Mouse (Mus musculus): ENCODE data around the gene Bmp3.

Gene Bmp3

DNA sequence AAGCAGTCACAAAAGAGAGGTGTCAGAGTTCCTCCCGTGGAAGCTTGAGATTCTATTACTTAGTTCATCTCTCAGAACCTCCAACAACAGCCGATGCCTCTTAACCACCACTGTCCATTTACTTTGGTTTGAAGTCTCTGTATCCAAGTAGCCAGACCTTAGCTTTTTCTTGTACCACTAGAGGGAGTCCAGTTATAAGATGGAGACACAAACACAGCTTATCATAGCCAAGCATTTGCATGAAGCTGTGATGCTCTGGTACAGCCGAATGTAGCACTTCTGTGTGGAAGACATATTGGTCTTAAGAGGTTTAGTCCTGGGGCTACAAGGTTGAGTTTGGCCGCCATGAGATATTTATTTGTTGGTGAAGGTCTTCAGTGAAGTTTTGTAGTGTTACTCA lies 48.1 kb downstream of the Bmp3 start:
- DNase-seq (ENCODE audit: extremely low spot score), result peak; percentile 38

DNA sequence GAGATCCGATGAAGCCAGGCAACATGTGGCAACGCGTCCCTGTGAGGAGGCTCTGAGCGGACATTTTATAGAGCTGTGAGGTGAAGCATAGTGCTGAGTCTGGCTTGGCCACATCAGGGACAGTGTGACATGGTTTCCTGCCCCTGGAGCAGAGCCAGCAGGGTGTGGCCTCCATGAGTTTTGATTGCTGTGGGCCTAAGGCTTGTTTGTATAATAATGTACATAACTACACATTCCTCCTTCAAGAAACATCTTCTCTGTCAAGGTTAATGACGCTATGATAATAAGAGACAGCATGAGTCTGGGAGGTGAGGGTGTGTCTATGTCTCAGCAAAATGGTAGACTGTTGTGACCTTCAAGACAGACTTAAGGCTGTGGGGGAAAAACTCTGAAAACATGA lies 64.5 kb downstream of the Bmp3 start:
- no peak for DNase-seq (ENCODE audit: extremely low spot score)

GRCm38 (mm10) chr5:98921608-98922007 lies 67.4 kb downstream of the Bmp3 start:
- DNase-seq (ENCODE audit: extremely low spot score), result no peak

DNA sequence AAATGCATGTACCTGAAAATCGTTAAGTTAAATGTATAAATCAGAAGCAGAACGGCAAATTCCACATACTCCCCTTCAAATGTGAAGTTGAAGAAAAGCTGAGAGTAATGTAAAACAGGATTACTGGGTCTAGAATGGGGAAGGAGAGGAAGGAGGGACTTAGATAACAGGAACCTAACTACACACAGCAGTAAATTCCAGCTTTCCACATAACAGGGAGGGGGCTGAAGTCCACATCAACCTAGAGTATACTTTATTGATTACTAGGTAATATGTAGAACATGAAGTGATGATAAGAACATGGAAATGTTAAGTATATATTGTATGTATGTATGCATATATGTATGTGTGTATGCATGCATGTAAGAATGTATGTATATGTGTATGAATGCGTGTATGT lies 68.7 kb downstream of the Bmp3 start:
- DNase-seq (ENCODE audit: extremely low spot score), result no peak

Measured in embryo, embryonic 9.5 days (tissue).